Mouse (Mus musculus) neural tube, embryonic 13.5 days (tissue): ENCODE measurements around the gene Gtf3c6. TPM values are rescaled to one million over a fixed set of nuclear protein-coding genes. Genes with fewer than 3 reads are reported as not detected.

Experiments used
- ATAC-seq: fragments of 200-750 bp; cut with Nextera tagmentation; 2 replicates; pipeline ENCODE4 v1.8.0; 2017; ENCODE audit warnings: low read depth, mild to moderate bottlenecking, moderate TSS enrichment, moderate library complexity
- H3K27ac ChIP-seq: fragments of 300-500 bp; sonication (generic); replicated peaks from 2 replicates; pipeline ENCODE4 v1.5.1; 2015; ENCODE audit warnings: moderate library complexity, mild to moderate bottlenecking, inconsistent platforms
- H3K27me3 ChIP-seq: fragments of 300-500 bp; sonication (generic); 2 replicates; pipeline ENCODE4 v1.6.1; 2015; ENCODE audit warnings: mild to moderate bottlenecking, inconsistent platforms
- H3K36me3 ChIP-seq: fragments of 300-500 bp; sonication (generic); 2 replicates; pipeline ENCODE4 v1.6.1; 2015; ENCODE audit warnings: mild to moderate bottlenecking, inconsistent platforms
- H3K4me1 ChIP-seq: fragments of 300-500 bp; sonication (generic); replicated peaks from 2 replicates; pipeline ENCODE4 v1.6.1; 2015; ENCODE audit warnings: inconsistent platforms
- H3K4me2 ChIP-seq: fragments of 300-500 bp; sonication (generic); 2 replicates; pipeline ENCODE4 v1.6.1; 2015; ENCODE audit warnings: inconsistent platforms, mild to moderate bottlenecking, moderate library complexity
- H3K4me3 ChIP-seq: fragments of 300-500 bp; sonication (generic); 2 replicates; pipeline ENCODE4 v1.5.1; 2015; ENCODE audit warnings: mild to moderate bottlenecking, inconsistent platforms
- H3K9ac ChIP-seq: fragments of 300-500 bp; sonication (generic); 2 replicates; pipeline ENCODE4 v1.6.1; 2015; ENCODE audit warnings: moderate library complexity, mild to moderate bottlenecking, inconsistent platforms
- H3K9me3 ChIP-seq: fragments of 300-500 bp; sonication (generic); 2 replicates; pipeline ENCODE4 v1.6.1; 2016; ENCODE audit warnings: inconsistent platforms
- WGBS: fragments of 180-500 bp; shearing (Covaris S2); methylation state at CpG from one replicate; pipeline ENCODE4 v1.1.7; 2015; 5-methylcytosine and 5-hydroxymethylcytosine counted together
- polyA plus RNA-seq: library from polyadenylated mRNA; unstranded; fragments of >200 nt; fragmentation: Nextera tagmentation; extraction: Ambion mirVana; gene quantifications from 2 replicates; pipeline ENCODE4 v1.2.1, GENCODE M21; 2015

Gtf3c6 gene
- polyA plus RNA-seq, 1 experiment from 2014 or later, result 108 TPM

DNA sequence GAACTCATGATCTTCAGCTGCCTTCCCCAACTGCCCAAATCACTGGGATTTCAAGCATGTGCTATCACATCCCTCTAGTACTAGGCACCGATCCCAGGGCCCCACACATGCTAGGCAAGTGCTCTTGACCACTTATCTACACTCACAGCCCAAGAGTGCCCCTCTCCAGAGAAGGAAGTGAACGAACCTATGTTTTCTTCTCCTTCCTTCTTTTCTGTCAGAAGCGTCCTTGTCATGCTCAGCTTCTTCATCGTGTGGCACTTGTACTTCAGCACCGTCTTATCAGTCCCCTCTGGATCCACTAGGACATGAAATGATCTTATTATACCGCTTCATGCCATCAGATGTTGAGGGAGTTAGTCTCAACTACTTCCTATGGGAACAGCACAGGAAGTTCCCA, 6.9 kb downstream of the Gtf3c6 start:
- Histone ChIP-seq H3K9ac (no peak overlapping the region), H3K27ac (no peak overlapping the region), H3K9me3 (no peaks in the 10 kb centered on the region), H3K4me1 (peaks cover 8% of the 10 kb centered on the region; the same call in 1 of the 2 replicates), H3K4me3 (no peak overlapping the region), H3K36me3 (peaks cover 64% of the 10 kb centered on the region), H3K4me2 (no peak overlapping the region), H3K27me3 (no peaks in the 10 kb centered on the region)
- ATAC-seq, result no peak
- 93% methylated on average over 6 of the region's 6 CpGs for WGBS

DNA sequence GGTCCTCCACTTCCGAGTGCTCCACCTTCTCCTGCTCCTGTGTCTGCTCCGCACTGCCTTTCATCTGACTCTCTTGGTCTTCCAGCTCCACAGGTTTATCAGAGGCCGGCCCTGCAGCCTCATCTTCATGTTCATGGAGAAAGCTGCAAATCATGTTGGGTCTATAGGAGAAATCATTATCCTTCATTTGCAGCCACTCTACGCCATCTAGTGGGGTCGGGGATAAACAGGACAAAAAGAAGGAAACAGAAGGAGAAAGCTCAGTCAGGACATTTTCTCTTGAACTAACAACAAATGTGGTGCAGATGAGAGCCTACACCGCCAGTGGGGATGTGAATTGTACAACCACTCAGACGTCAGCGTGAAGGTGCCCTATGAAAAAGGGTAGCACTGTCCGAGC, 8.3 kb downstream of the Gtf3c6 start:
- Histone ChIP-seq H3K9me3 (no peaks in the 10 kb centered on the region), H3K4me2 (no peak overlapping the region), H3K36me3 (peaks cover 64% of the 10 kb centered on the region), H3K27ac (no peak overlapping the region), H3K4me1 (peaks cover 13% of the 10 kb centered on the region), H3K4me3 (no peak overlapping the region), H3K9ac (no peak overlapping the region), H3K27me3 (no peaks in the 10 kb centered on the region)
- no peak for ATAC-seq
- 86% methylated on average over 9 of the region's 9 CpGs for WGBS

DNA sequence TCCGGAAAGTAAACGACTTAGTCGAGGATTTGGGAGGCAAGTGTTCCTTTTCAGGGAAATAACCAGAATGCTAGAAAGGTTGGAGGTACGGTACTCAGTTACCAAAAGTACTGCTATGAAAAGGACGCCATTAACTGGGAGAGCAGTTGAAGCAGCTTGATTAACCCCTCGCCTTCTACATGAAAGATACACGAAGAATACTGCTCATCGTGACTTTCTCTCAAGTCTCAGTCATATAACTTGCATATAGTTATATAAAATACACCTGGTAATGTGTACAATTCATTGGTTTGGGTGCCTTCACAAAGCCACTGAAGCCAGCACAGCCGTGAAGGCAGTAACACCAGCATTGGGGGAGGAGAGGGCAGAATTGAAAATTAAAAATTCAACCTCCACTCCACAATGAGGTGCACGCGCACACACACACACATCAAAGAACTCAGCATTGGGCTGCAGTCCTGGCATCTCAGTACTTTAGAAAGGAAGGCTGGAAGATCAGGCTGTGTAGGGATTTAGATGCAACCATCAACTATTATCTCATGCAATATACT, 10.7 kb downstream of the Gtf3c6 start:
- H3K9me3 ChIP-seq, result no peaks in the 10 kb centered on the region
- H3K4me1 ChIP-seq, result peaks cover 13% of the 10 kb centered on the region
- peak overlapping the region; percentile 74 for H3K27ac ChIP-seq
- peak overlapping the region; percentile 82 for H3K4me2 ChIP-seq
- peak overlapping the region; percentile 81 for H3K4me3 ChIP-seq
- WGBS, result 36% methylated on average over 11 of the region's 11 CpGs
- peak overlapping the region; percentile 44 for H3K9ac ChIP-seq
- ATAC-seq, result peak; percentile 66
- peaks cover 65% of the 10 kb centered on the region for H3K36me3 ChIP-seq
- H3K27me3 ChIP-seq, result no peaks in the 10 kb centered on the region

- peaks cover 13% of the 10 kb centered on the region for H3K4me1 ChIP-seq
- no peaks in the 10 kb centered on the region for H3K9me3 ChIP-seq
- WGBS, result under 1% methylated on average over 54 of the region's 54 CpGs
- H3K36me3 ChIP-seq, result peaks cover 65% of the 10 kb centered on the region
- no peaks in the 10 kb centered on the region for H3K27me3 ChIP-seq
- H3K27ac ChIP-seq, result peak within 1 kb of the TSS; percentile 74
- peak; percentile 96 for ATAC-seq
- peak within 1 kb of the TSS; percentile 82 for H3K4me2 ChIP-seq
- H3K4me3 ChIP-seq, result peak within 1 kb of the TSS; percentile 81
- peak within 1 kb of the TSS; percentile 77 for H3K9ac ChIP-seq
These were observed 11.3 kb downstream of the Gtf3c6 start, which contains the start of gene Rpf2 for GRCm38 (mm10) chr10:40246374-40247165. Gene Rpf2 (minus strand): TSS chr10:40247036.

DNA sequence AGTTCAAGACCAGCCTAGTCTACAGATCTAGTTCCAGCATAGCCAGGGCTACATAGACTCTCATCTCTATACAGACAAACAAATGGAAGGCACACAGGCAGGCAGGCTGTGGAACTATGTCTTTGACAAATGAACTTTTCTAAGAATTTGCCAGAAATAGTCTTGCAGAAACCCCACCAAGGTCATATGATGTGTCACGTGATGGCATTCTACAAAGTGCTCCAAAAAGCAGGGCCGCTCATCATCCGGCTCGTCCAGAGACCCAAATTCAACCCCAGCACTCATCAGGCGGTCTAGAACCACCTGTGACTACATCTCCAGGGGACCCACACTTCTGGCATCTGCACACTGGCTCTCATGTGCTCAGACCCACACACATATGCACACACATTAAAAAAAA, 20.1 kb downstream of the Gtf3c6 start:
- WGBS, result 96% methylated on average over 5 of the region's 5 CpGs
- no peaks in the 10 kb centered on the region for H3K27me3 ChIP-seq
- ATAC-seq, result no peak
- H3K27ac ChIP-seq, result no peak overlapping the region
- no peaks in the 10 kb centered on the region for H3K9me3 ChIP-seq
- no peak overlapping the region for H3K9ac ChIP-seq
- no peak overlapping the region for H3K4me3 ChIP-seq
- H3K4me2 ChIP-seq, result no peak overlapping the region
- H3K4me1 ChIP-seq, result no peaks in the 10 kb centered on the region
- H3K36me3 ChIP-seq, result peaks cover 81% of the 10 kb centered on the region

DNA sequence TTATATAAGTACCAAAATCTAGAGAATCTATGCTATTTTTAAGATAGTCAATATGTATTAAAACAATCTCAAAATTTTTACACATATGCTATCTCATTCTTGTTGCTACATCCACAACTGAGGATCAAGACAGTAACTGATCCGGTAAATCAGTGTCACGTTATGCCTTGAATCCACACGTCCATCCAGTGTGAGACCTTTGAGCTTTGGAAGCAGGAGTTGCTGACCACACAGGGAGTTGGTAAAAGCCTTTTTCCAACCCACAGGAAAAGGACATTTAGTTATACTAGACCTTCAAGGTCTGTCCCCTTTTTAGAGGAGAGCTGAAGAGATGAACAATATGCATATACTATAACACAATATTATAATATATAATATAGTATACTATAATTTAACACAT, 24.7 kb downstream of the Gtf3c6 start:
- 88% methylated on average over 3 of the region's 3 CpGs for WGBS
- H3K4me3 ChIP-seq, result no peak overlapping the region
- H3K27ac ChIP-seq, result no peak overlapping the region
- no peaks in the 10 kb centered on the region for H3K4me1 ChIP-seq
- no peak overlapping the region for H3K9ac ChIP-seq
- no peaks in the 10 kb centered on the region for H3K27me3 ChIP-seq
- no peak overlapping the region for H3K4me2 ChIP-seq
- peaks cover 74% of the 10 kb centered on the region for H3K36me3 ChIP-seq
- no peak for ATAC-seq
- H3K9me3 ChIP-seq, result no peaks in the 10 kb centered on the region

DNA sequence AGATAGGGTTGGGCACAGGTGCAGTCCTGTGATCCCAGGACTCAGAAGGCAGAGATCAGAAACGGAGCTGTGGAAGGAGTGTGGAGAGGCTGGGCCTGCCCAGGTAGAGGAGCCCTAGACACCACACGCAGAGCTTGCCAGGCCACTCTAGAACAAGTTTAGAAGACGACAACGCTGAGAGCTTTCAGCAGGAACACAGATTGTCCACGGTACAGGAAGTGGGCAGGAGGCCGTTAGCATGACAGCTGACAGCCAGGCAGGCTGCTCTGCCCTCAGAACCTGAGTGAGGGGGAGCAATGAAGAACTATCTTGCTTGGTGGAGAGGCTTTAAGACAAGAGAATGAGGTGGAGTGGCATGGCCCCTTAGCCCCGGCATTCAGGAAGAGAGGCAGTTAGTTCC, 25.5 kb downstream of the Gtf3c6 start:
- H3K9me3 ChIP-seq, result no peaks in the 10 kb centered on the region
- H3K4me1 ChIP-seq, result no peaks in the 10 kb centered on the region
- WGBS, result 90% methylated on average over 7 of the region's 7 CpGs
- no peak overlapping the region for H3K4me2 ChIP-seq
- H3K36me3 ChIP-seq, result peaks cover 72% of the 10 kb centered on the region
- ATAC-seq, result no peak
- no peak overlapping the region for H3K27ac ChIP-seq
- H3K9ac ChIP-seq, result no peak overlapping the region
- no peak overlapping the region for H3K4me3 ChIP-seq
- H3K27me3 ChIP-seq, result no peaks in the 10 kb centered on the region

- ATAC-seq, result no peak
- Histone ChIP-seq H3K9ac (no peak overlapping the region), H3K27me3 (no peaks in the 10 kb centered on the region), H3K36me3 (peaks cover 75% of the 10 kb centered on the region), H3K27ac (no peak overlapping the region), H3K4me2 (no peak overlapping the region), H3K4me3 (no peak overlapping the region), H3K9me3 (no peaks in the 10 kb centered on the region), H3K4me1 (no peaks in the 10 kb centered on the region)
- WGBS, result 92% methylated on average over 1 of the region's 1 CpGs
These were observed 28.2 kb downstream of the Gtf3c6 start for GRCm38 (mm10) chr10:40229725-40230124.

DNA sequence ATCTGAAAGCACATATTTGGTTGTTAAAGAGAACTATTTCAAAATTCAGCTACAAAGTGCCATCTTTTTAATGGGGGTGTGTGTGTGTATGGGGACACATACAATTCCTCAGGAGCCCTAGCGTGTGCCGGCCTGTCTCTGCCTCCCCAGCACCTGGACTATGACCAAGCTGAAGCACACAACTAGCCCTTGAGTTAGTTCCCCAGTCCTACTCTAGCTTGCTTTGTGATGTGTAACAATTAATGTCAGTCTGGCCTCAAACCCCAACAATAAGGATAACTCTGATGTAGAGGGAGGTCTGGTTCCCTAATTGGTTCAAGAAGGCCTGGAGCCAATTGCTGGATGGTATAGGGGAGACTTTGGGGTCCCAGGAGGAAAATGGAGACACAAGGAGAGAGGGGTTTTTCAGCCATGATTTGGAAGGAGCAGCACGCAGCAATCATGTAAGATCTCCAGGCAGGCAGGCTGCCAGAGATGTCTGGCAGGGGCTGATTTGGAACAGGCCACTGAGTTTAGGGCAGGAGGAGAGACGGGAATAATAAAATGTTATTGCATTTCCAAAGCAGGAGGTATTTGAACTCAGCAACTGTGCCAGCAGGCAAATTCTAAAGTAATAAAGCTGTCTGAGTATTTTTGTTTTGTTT, 30.1 kb downstream of the Gtf3c6 start:
- Histone ChIP-seq H3K27me3 (no peaks in the 10 kb centered on the region), H3K4me2 (no peak overlapping the region), H3K4me1 (no peaks in the 10 kb centered on the region), H3K9ac (no peak overlapping the region), H3K27ac (no peak overlapping the region), H3K9me3 (no peaks in the 10 kb centered on the region), H3K4me3 (no peak overlapping the region), H3K36me3 (peaks cover 78% of the 10 kb centered on the region)
- 77% methylated on average over 4 of the region's 4 CpGs for WGBS
- no peak for ATAC-seq

DNA sequence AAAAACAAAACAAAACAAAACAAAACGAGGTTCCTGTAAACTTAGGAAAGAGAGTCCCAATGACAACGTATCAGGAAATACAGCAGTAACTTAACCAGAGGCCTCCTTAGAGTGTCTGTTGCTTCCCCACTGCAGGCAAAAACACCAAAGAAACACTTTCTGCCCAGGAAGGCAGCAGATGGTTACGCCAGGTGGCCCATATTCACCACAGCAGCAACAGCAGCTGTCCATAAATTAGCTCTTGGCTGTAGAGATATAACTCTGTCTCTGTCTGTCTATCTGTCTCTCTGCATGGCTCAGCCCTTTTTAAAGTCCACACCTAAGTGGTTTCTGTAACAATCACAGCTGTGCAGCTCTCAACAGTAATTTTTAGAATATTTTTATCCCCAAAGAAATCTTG, 39.0 kb downstream of the Gtf3c6 start:
- Histone ChIP-seq H3K4me2 (no peak overlapping the region), H3K27ac (no peak overlapping the region), H3K4me1 (0 out of 2 replicates have a peak, but pooled peaks cover 5% of the 10 kb centered on the region), H3K4me3 (no peak overlapping the region), H3K9me3 (no peaks in the 10 kb centered on the region), H3K36me3 (peaks cover 24% of the 10 kb centered on the region), H3K27me3 (no peaks in the 10 kb centered on the region), H3K9ac (no peak overlapping the region)
- 72% methylated on average over 3 of the region's 3 CpGs for WGBS
- ATAC-seq, result no peak

GRCm38 (mm10) chr10:40212443-40213169, 45.3 kb downstream of the Gtf3c6 start:
- peak; percentile 81 for ATAC-seq
- Histone ChIP-seq H3K4me1 (no peaks in the 10 kb centered on the region), H3K4me2 (no peak overlapping the region), H3K27ac (no peak overlapping the region), H3K36me3 (no peaks in the 10 kb centered on the region), H3K9ac (no peak overlapping the region), H3K27me3 (no peaks in the 10 kb centered on the region), H3K9me3 (no peaks in the 10 kb centered on the region), H3K4me3 (no peak overlapping the region)
- WGBS, result 39% methylated on average over 13 of the region's 13 CpGs
